Mouse (Mus musculus) layer of hippocampus, adult 8-10 months (tissue): ENCODE data around the gene Lrrc51. TPM values are rescaled to one million over a fixed set of nuclear protein-coding genes. Genes with fewer than 3 reads are reported as not detected.
"Not testable (repeated sequence)": the region's sequence is repeated elsewhere in the genome, so short reads cannot be mapped to it uniquely, and the experiment has no call there.

ENCODE experiments used
- DNase-seq, 2 experiments: peaks; one replicate each; pipeline ENCODE4 v3.0.0; 2022; ENCODE audit warnings: low spot score in 2 of 2
- total RNA-seq, 4 experiments: library from RNA; stranded (reverse); gene quantifications; 2 replicates each; pipeline ENCODE4 v1.2.4; 2022

The Lrrc51 gene
- total RNA-seq, 4 experiments from 2014 or later = 5.8 to 7.9 (median 6.1) TPM

DNA sequence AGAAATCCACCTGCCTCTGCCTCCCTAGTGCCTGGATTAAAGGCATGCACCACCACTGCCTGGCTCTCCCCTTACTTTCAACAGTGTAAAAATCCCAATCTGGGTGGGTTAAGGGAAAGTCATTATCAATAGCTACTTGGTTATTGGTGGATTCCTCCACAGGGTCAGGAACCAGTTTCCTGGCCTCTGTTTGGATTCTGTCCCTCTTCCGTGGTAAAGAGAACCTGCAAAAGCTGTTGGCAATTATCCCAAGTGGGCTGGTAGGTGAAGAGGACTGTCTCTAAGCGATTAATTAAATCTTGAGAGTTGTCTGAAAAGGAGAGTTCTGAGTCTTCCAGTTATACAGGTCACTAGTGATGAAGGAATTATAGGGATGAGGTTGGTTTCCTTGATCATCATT lies 4.7 kb upstream of the Lrrc51 start:
- DNase-seq = no peak

DNA sequence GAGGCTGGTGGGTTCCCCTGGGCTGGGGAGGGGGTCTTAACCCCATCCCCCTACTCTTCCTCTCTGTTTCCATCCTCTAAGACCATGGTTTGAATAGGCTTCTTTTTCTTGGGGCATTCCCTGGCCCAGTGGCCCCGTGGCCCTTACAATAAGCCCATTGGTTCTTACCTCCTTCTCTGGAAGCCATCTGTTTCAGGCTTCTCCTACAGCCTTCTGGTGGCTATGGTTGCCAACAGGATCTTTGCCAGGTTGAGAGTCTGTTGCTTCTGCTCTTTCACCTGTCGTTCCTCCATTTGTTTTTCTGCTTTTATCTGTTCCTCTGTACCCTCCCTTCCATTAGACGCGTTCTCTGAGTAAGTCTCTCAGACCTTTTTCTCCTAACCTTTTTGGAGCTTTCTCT lies 3.9 kb upstream of the Lrrc51 start:
- peak; percentile 39 to 56 for DNase-seq

DNA sequence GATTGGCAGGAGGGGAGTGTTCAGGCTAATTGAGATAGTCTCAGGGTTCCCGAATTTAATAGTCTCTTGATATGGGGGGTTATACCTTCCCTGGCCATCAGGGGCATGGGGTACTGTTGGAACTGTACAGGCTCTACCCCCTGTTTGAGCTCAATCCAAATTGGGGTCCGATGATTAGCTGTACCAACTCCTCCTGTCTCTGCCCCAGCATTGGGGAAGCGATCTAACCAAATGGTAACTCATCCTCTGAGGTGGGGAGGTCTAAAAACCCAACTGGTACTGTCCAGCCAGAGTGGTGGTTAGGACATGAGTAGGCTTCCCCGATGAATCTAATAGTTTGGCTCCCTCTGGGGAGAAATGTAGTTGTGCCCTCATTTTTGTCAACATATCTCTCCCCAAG lies 3.3 kb upstream of the Lrrc51 start:
- DNase-seq = no peak

DNA sequence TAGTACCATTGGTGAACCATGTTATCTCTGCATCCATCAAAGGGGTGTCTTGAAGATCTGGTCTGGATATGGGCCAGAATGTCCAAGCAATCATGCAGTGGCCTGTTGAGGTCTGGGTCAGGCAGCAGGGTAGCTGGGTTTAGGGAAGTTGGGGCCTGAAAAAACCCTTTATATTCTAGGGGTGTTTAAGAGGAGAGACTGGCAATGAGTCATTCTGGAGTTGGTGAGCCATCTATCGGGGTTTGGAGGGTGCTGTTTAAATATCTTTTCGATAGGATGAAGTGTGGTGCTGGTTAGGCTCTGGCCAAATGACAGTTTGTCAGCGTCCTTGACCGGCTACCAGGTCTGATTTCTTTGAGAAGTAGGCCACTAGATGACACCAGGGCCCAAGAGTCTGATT lies 2.3 kb upstream of the Lrrc51 start:
- no peak for DNase-seq

DNA sequence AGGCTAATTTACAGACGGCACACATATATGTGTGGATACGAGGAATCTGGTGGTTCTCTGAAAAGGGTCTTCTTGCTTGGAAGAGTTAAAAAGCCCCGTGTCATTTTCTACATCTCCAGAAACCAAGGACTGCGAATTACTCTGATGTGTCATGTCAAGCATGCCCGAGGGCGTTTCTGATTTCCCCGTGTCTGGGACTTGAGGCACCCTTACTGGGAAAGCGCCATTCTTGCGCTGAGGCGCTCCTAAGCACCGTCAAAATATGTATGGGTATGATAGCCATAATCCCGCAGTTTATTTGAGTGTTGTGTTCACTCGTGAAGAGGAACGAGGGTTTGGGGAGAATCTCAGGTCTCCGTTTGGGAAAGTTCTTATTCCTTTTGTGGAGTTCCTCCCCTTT lies 395 bp downstream of the Lrrc51 start:
- no peak for DNase-seq

DNA sequence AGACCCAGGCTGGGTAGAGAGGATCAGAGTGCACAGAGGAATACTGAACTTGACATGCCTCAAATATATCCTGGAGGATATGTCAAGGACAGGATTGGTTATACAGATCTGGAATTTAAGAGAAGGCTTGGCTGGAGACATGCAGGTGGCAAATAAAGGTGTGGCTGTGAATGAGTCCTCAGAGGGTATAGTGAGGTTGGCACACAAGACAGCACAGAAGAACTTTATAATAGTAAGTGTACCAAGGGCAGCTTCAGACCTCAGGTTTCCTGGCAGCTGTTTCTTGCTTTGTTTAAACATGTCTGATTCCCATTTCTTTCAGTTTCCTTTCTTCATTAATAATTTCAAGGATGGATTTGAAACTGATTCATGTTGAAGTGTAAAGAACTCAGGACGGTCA lies 1.1 kb downstream of the Lrrc51 start:
- DNase-seq = no peak

DNA sequence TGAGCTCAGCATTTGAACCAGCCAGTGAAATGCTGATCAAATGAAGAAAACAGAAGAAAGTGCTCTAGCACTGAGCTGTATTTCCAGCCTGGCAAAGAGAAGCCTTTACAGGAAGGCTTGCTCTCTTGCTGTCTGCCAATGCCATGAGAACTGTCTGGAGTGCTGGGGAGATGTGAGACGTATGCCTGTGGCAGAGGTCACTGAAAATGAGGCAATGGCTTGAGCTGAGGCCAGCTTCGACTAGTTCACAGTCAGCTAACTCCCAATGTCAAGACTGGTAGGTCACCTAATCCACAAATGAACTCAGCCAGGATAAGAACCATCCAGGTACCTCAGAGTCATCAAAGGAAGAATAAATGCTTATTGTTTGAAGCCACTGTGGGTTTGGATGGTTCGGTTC lies 5.6 kb downstream of the Lrrc51 start:
- DNase-seq = no peak

DNA sequence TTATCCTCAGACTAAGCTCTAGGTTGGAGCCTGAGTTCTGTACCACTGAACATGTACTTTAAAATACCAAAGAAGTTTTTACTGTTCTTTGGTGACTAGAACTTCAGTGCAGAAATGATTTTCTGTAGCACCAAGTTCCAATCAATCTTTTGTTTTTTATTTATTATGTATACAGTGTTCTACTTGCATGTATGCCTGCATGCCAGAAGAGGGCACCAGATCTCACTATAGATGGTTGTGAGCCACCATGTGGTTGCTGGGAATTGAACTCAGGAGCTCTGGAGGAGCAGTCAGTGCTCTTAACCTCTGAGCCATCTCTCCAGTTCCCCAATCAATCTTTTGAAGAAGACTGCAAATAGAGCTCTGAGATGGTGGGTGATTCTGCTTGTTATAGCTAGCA lies 7.8 kb downstream of the Lrrc51 start:
- DNase-seq = not testable (repeated sequence)

DNA sequence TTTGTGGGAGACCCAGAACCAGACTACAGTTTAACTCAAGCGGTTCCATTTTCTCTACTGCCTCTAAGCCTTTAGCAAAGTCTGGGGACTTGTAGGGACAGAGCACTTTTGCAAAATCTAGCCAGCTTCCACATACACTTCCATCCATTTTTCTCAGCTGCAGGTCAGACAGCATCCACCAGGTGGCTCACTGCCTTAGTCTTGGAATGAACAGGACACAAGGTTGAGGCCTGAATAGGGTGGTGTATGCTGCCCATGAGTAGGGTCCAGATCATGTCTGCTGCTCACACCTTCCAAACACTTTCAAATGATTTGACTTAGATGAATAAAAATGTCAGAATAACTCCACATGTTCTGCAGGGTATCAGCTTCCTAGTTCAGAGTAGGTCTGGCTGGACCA lies 15.6 kb downstream of the Lrrc51 start:
- peak in 1 of 2 experiments; percentile 57 for DNase-seq

DNA sequence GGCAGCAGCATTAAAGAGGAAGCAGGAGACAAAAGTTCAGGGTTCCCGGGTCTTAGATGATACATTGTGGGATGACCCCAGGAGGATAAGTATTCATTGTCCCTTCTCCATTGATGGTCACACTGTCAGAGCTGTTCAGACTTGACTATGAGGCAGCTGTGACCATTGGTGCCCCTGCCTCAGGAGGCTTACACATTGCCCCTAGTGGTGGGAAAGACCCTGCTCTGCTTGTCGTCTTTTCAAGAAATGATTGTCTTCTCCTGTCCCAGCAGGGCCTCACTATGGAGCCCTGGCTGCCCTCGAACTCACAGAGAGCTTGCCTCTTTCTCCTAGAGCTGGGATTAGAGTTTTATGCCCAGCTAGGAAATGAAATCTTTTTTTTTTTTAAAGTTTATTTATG lies 21.7 kb downstream of the Lrrc51 start:
- no peak for DNase-seq

DNA sequence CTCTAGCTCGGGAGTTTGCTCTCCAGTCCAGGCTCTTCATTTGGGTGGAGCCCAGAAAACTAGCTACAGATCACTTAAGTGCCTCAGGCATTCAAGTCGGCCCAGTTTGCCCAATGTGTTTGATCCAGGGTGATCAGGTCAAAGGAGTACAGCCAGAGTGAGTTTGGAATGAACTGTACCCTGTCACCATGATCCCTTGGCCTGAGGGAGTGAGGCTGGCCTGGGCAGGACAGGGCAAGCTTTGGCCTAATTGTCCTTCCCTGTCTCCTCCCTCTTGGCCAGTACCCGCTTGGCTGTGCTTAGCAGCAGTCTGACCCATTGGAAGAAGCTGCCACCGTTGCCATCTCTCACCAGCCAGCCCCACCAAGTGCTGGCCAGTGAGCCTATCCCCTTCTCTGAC lies 23.6 kb downstream of the Lrrc51 start:
- DNase-seq = no peak

DNA sequence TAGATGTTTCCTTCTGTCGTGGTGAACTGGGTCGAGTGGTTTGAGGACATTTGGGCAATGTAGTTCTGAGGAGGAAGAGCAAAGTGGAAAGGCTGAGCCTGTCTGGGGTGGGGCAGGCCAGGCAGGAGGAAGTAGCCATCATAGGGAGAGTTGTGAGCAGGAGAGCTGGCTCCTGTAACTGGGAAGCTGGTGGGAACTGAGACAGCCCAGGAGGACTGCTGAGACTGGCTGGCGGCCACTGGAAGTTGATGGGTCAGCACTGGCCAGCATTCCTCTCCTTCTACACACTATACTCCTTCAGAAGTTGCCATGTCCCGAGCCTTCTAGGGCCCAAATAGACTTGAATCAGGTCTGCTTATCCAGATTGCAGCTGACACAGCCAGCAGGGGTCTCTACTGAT lies 25.3 kb downstream of the Lrrc51 start:
- DNase-seq = no peak

DNA sequence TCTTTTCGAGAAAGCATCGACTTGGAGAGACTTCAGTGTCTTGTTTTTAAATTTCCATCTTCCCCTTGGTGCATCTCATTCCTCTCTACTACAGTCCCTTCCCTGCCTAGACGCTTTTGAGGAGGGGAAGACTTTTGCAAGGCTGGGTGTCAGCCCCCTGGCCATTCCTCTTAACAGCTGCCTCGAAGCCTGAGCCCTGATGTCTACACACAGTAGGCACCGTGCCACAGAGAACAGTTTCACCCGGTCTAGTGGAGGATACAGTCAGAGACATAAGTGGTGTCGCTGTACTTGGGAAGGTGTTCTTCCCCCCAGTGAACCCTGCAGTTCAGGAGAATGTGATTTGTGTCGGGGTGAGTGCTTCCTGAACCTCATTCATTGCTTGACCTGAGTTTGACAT lies 27.0 kb downstream of the Lrrc51 start:
- no peak for DNase-seq

DNA sequence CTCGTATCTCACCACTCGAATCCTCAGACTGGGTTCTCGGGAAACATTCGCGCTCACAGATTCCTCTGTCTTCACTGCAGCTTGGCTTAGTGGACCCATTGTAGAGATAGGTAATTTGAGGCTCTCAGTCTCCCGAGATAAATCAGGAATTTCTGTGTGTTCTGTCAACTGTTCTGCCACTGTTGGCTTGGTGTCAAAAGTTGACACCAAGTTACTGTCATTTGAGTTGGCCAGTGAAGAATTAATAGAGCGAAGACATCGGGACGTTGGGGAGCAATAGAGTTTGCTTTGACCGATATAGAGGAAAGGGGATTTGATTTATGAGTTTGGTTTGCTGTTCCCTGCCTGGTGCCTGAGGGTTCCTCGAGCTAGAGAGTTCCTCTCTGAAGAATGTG lies 27.4 kb downstream of the Lrrc51 start, which contains the start of gene Tomt:
Tomt (minus strand) TSS at position 73 of the 395 bp plus-strand sequence.
- no peak for DNase-seq

DNA sequence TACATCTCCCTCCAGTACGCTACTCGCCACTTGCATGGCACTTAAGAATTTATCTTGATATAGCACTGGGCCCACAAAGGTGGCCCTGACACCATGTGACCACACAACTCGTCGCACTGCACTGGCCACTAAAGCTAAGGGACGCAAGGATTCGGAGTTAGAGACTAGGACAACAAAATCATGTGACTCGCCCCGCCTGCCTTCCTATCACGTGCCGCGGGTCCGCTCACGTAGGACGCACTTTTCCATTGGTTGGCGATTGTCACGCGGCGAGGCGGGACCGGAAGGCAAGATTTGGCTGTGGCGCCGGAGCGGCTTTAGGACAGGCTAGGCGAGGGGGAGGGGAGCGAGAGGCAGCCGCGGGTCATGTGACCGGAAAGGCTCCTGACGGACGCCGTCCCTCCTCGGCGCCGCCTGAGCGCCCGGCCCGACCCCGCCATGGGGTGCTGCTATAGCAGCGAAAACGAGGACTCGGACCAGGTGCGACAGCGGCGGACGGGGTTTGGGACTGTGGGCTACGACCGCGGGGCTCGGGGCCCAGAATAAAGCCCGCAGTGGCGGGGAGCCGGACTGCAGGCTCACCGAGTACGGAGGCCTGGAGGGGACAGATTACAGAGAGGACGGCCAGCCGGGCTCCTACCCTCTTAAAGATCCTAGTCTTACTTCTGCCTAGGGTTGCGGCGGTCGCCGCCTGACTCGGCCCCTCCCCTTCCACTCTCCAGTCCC lies 28.0 kb downstream of the Lrrc51 start, which contains the start of gene Lamtor1:
Lamtor1 (plus strand) TSS at position 344 of the 726 bp plus-strand sequence.
- peak; percentile 99 to 100 for DNase-seq

DNA sequence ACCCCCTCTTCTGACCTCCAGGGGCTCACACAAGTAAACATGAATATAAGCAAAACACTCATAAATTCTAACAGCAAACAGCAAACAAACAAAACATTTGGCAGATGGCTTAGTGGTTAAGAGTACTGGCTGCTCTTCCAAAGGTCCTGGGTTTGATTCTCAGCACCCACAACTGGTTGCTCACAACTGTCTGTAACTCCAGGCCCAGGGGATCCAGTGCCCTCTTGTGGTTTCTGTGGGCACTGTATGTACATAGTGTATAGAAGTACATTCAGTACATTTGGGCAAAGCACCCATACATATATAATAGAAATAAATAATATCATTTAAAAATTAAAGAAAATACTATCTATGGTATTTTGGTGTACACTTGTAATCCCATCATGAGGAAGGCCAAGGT lies 30.8 kb downstream of the Lrrc51 start:
- no peak for DNase-seq

DNA sequence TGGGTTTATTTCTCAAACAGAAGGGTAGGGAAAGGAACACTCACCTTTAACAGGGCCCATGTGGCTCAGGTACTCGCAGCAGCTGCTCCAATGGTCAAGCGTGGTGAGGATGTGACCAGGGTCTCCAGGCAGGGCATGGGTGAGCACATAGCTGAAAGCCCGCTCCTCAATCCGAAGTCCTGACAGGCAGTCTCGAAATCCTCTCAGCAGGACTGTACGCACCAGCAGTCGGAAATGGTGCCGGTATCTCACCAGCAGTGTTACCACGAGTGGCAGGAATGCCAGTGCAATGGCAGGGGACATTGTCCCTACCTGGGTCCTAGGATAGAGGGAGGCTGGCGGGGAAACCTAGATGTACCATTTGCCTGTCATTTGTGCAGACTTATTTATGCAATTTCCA lies 31.7 kb downstream of the Lrrc51 start:
- no peak for DNase-seq

DNA sequence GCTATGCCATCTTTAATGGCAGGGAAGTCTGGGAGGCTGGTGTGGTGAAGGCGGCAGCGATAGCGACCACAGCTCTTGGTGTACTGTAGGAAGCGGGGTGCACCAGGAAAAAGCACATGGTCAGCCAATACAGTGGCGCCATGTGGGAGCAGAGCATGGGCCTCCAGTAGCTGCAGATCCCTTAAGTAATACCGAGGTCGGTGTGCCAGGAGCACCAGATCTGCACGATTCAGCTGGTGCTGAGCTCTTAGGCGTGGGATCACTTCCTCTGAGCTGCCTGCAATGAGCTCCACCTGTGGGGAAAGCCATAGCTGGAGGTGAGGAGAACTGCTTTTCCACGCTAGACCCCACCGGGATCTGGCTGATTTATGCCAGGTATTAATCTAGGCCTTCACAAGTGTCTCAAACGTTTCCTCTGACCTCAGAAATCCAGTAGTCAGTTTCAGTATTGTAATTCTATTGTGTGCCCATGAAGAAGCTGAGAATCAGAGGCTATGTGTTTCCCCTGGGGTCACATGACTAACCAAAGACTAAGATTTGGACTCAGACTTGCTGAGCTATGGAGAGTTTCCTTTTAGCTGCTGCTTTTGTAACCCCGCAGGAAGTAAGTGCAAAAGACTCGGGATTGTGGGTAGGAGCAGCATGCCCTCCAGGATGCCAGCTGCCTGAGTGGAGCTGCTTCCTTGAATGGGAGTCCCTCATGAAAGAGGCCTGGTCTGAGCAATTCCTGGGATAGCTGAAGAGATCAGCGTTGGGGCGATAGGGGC lies 33.2 kb downstream of the Lrrc51 start:
- DNase-seq = no peak

DNA sequence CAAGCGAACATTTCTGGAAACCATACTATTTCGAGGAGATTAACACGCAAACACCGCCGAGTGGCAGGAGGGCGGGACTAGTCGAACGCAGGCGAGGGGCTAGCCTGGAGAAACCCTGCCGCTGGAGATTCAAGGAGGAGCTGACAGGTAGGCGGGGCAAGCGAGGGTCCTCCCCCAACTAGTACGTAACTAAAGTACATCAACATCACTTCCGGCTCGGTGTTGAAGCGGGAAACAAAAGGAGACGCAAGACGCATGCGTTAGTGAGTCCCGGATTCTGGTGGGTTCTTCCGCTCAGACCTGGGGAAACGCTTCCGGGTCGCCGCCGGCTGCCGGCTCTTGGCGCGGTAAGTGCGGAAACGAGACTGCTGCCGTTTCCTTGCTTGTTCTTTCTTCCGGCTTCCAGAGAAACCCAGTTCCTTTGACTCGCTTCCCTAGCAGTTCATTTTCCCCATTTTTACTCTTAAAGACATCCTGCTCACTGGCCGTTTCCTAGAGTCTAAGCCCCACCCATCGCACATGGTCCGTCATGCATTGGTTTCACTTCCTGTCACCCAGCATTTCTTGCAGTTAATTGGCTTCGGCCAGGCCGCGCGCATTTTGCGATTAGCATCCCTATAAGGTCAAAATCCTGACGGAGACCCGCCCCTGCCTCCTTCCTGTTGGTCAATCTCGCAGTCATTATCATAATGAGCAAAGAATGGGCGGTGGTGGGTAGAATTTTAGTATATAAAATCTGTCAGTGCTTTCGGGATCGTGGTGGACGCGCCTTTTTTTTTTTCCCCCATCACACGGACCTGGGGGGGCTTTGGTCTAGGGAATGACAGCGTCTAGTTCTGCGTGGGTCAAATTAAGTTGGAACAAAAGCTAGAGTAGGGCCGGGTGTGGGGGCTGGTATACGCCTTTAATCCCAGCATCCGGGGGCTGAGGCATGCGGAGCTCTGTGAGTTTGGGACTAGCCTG lies 37.3 kb downstream of the Lrrc51 start:
- peak; percentile 98 to 99 for DNase-seq

DNA sequence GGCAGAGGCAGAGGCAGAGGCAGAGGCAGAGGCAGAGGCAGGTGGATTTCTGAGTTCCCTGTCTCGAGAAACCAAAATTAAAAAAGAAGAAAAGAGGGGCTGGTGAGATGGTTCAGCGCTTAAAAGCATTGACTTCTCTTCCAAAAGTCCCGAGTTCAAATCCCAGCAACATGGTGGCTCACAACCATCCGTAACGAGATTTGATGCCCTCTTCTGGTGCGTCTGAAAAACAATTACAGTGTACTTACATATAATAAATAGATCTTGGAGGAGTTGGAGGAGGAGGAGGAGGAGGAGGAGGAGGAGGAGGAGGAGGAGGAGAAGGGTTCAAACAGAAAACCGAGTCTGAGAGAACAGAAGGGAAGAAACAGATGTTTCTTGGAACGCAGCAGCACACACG lies 38.0 kb downstream of the Lrrc51 start:
- DNase-seq = no peak

DNA sequence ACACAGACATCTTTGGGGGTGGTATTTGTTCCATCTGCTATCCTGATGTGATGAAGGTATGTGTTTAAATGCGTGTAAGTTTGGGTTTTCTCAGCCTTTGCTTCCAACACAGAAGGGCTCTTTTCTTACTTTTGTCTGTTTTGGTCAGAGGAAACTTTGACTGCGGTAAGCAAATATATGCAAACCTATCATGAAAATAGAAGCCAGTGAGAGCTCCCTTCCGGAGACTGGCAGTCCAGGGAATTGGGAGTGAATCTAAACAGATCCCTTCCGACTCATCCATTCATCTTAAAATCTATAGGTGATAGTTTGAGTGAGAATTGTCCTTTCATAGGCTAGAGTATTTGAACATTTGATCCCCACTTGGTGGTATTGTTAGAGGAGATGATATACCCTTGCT lies 45.2 kb downstream of the Lrrc51 start:
- no peak for DNase-seq

DNA sequence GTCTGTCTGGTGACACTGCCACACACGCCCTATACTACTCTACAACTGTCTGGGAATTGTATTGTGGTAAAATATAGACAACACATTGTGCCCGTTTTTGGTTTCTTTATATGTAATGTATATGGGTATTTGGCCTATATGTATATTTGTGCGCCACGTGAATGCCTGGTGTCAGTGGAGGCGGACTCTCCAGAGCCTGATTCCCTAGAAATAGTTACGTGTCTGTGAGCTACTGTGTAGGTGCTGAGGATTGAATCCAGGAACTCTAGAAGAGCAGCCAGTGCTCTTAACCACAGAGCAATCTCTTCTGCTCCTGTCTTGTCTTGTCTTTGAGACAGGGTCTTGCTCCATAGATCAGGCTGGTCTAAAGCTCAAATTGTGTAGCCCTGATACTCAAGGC lies 47.4 kb downstream of the Lrrc51 start:
- no peak for DNase-seq
